Mouse (Mus musculus) erythroblast, embryonic 14.5 days (primary cell): ENCODE results near the gene Rpf2. TPM values are rescaled to one million over a fixed set of nuclear protein-coding genes. Genes with fewer than 3 reads are reported as not detected.

Experiments
- H3K27me3 ChIP-seq: 2 replicates; pipeline ENCODE4 v1.6.1; 2012; ENCODE audit warnings: inconsistent platforms; ENCODE audit not compliant: control insufficient read depth
- H3K36me3 ChIP-seq: 2 replicates; pipeline ENCODE4 v1.6.1; 2012; ENCODE audit warnings: mild to moderate bottlenecking, inconsistent platforms; ENCODE audit not compliant: control insufficient read depth
- H3K4me1 ChIP-seq: 2 replicates; pipeline ENCODE4 v1.6.1; 2012; ENCODE audit warnings: inconsistent platforms; ENCODE audit not compliant: control insufficient read depth
- H3K4me3 ChIP-seq: replicated peaks from 2 replicates; pipeline ENCODE3; 2012; ENCODE audit warnings: moderate library complexity, mild to moderate bottlenecking, inconsistent platforms
- H3K9me3 ChIP-seq: 2 replicates; pipeline ENCODE4 v1.6.1; 2012; ENCODE audit warnings: low read length, inconsistent platforms, mixed read lengths; ENCODE audit not compliant: control insufficient read depth
- GATA1 ChIP-seq: IDR thresholded peaks from 2 replicates; pipeline ENCODE4 v1.6.1; 2012; ENCODE audit warnings: low read length, inconsistent platforms, mixed read lengths
- TAL1 ChIP-seq: IDR thresholded peaks from 3 replicates; pipeline ENCODE4 v1.6.1; 2012; ENCODE audit warnings: low read length, inconsistent platforms, mixed read lengths
- polyA plus RNA-seq: library from polyadenylated mRNA; stranded (reverse); fragments of >175 nt; gene quantifications from 2 replicates; pipeline ENCODE4 v1.2.3, GENCODE M21; 2012

Rpf2 gene
- polyA plus RNA-seq: 0.15 and 0.19 TPM in 2 replicates

DNA sequence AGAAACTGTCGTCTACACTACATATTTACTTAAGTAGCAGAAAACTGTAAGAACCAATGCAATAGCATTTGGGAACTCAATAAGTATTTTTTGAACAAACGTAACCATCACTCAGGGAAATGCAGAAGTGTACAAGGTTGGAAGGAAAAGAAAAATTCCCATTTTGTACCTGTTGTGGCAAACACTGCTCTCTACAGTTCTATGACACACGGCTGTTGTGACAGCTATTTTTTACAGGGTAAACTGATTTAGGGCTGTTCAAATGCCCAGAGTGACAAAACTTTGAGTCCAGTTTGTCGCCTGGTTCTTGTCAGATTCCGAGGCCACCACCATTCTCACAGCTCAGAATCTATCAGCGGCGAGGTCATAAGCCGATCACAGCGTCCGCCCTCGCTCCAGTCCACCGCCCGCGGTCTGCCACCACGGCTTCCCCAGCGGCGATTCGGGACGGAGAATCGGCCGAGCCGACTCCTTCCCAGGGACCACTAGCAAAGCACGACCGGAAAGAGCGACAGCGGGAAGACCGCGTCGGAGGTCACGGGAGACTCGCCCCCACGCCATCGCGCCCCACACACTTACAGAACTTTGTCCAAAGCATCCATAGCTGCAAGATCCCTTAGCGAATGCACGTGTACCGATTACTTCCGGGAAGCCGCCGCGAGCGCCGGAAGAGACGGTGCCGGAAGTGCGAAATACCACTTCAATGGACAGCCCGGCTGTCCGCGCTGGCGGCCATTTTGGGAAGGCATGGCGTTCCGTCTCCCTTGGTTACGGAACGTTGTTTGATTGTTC lies at the start of gene Rpf2:
Gene Rpf2, minus strand, starts transcription at position 663 of the 792 bp plus-strand sequence.
- peak within 1 kb of the TSS; percentile 78 for H3K4me3 ChIP-seq
- H3K4me1 ChIP-seq: peaks cover 44% of the 10 kb centered on the region
- TF ChIP-seq TAL1 (no peak), GATA1 (no peak)
- peaks cover 69% of the 10 kb centered on the region for H3K36me3 ChIP-seq
- H3K9me3 ChIP-seq: no peaks in the 10 kb centered on the region; the same call in none of the 2 replicates
- no peaks in the 10 kb centered on the region for H3K27me3 ChIP-seq

DNA sequence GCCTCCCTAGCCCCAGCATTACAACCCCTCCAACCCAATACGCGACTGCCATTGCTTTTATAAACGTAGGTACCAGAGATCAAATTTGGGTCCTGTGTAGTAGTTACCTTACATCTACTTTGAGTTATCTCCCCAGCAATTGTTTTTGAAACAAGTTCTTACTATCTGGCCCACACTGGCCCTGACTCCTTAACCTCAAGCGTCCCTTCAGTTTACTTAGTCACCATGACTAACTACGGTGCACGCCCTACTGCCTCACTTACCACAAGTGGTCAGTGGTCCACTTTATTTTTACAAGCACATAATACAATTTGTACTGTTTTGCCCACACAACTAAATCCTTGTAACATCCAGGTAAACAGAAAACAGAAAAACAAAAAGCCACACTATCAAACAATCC lies 45.8 kb upstream of the Rpf2 start:
- TF ChIP-seq TAL1: no peak
- no peak for TF ChIP-seq GATA1
- no peaks in the 10 kb centered on the region for H3K9me3 ChIP-seq
- H3K36me3 ChIP-seq: peaks cover 93% of the 10 kb centered on the region
- H3K4me3 ChIP-seq: no peak overlapping the region
- peaks cover 36% of the 10 kb centered on the region for H3K4me1 ChIP-seq
- no peaks in the 10 kb centered on the region for H3K27me3 ChIP-seq

DNA sequence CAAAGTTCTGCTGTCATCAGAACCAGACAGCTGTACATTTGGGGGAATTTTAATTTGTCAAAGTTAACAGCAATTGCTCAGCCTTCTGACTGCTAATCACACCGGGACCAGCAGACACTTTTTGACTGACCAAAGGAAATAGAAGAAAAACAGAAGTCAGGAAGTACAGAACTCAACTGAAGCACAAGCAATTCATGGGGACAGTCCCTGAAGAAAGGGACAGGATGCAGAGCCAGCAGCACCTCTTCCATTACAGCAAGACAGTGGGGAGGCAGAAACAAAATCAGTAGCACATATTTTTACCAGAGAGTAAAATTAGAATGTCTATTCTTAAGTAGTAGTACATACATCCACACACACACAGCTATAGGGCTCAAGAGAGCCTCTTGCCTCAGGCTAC lies 39.9 kb upstream of the Rpf2 start:
- peaks cover 66% of the 10 kb centered on the region for H3K36me3 ChIP-seq
- H3K9me3 ChIP-seq: no peaks in the 10 kb centered on the region
- TF ChIP-seq TAL1 (no peak), GATA1 (no peak)
- H3K4me3 ChIP-seq: no peak overlapping the region
- no peaks in the 10 kb centered on the region for H3K27me3 ChIP-seq
- H3K4me1 ChIP-seq: peaks cover 4% of the 10 kb centered on the region

DNA sequence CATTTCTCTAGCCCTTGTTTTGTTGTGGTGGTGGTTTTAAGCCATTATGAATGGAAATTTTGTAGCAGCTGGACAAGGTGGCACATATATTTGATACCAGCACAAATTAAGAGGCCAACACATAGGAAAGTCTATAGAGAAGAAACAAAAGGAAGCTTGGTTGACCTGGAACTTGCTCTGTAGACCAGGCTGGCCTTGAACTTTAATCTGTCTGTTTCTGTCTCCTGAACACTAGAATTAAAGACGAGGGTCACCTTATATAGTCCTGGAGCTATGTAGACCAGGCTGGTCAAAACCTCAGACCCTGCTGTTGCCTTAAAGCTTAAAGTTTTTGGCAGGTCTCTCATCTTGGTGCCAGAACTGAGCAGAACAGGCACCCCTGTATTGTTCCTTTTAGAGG lies 38.7 kb upstream of the Rpf2 start:
- H3K36me3 ChIP-seq: peaks cover 54% of the 10 kb centered on the region
- H3K4me1 ChIP-seq: peaks cover 10% of the 10 kb centered on the region

DNA sequence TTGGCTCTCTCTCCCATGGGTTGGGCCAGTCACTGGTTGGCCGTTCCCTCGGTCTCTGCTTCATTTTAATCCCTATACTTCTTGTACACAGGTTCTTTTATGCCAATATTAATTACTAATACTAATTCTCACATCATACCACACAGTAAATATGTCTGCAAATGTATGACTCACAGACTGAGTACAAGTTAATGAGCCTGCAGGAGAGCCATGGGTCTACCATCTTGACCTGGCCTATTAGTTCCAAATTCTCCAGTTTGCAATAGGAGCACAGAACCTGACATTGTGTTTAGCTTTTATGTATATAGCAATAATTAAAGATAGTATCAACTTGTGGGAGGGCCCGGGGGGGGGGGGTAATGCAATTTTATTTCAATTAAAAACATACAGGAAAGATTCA lies 38.2 kb upstream of the Rpf2 start:
- Histone ChIP-seq H3K27me3 (no peaks in the 10 kb centered on the region), H3K9me3 (no peaks in the 10 kb centered on the region), H3K4me1 (peaks cover 11% of the 10 kb centered on the region), H3K36me3 (peaks cover 48% of the 10 kb centered on the region), H3K4me3 (no peak overlapping the region)
- no peak for TF ChIP-seq GATA1
- no peak for TF ChIP-seq TAL1

More for the DNA sequence above, 38.7 kb upstream of the Rpf2 start:
- H3K9me3 ChIP-seq: no peaks in the 10 kb centered on the region
- no peaks in the 10 kb centered on the region for H3K27me3 ChIP-seq
- H3K4me3 ChIP-seq: no peak overlapping the region
- TF ChIP-seq GATA1 (no peak), TAL1 (no peak)

DNA sequence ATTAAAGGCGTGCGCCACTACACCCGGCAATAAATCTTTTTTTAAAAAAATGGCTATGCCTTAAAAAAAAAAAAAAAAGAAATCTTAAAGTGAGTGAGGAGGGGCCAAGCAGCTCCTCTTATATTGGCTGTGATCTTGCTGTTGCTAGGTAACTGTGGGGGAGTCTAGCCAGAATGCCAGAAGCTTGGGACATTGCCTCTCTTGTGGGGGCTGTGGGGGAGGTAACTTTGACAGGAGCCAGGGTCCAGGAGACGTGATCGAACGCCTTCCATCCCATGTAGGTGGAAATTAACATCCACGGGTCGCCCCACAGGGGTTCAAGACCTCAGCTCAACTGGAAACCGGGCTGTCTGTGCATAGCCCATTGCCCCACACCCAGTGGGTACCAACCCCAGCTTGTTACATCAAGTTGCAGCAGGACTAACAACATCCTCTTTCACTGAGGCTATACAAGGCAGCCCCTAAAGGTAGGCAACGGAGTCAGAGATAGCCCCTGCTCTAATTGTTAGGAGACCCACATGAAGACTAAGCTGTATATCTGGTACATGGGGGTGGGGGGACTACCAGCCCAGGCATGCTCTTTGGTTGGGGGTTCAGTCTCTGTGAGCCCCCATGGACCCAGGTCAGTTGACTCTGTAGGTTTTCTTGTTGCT lies 37.5 kb upstream of the Rpf2 start:
- no peaks in the 10 kb centered on the region for H3K9me3 ChIP-seq
- peaks cover 41% of the 10 kb centered on the region for H3K36me3 ChIP-seq
- no peaks in the 10 kb centered on the region for H3K27me3 ChIP-seq
- no peak for TF ChIP-seq TAL1
- H3K4me3 ChIP-seq: no peak overlapping the region
- H3K4me1 ChIP-seq: peaks cover 18% of the 10 kb centered on the region

DNA sequence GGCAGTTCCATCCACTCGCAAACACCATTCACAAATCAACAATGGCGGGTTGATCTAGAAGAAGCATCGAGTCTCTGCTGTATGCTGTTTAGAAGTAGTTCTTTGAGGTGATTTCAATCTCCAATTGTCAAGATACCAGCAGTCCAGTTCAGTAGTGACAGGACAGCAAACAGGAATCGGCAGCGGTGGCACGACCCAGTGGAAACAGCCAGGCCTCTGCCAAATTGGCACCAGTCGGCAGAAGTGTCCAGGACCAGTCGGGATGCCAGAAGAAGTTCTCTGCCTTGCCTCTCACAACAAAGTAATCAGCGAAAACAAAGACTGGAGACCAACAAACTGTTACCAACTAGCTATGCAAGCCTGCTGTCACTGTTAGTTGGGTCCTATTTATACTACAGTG lies 36.8 kb upstream of the Rpf2 start:
- Histone ChIP-seq H3K4me1 (peaks cover 25% of the 10 kb centered on the region), H3K27me3 (no peaks in the 10 kb centered on the region)

DNA sequence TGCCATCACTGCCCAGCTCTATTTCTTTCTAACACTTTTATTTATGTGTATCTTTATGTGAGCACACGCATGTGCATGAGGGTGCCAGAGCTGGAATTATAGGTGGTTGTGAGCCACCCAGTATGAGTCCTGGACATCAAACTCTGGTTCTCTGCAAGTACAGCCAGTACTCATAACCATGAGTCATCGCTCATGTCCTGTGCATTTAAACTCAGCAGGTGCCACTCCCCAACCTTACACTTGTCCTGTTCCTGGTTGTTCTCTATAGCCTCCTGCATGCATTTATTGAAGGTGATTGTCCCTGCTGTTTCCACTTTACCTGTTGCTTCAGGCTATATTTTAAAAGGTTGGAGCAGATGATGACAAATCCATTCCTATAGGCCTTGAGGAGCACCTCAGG lies 34.7 kb upstream of the Rpf2 start:
- peaks cover 25% of the 10 kb centered on the region for H3K36me3 ChIP-seq
- H3K27me3 ChIP-seq: no peaks in the 10 kb centered on the region
- no peaks in the 10 kb centered on the region for H3K9me3 ChIP-seq
- H3K4me3 ChIP-seq: no peak overlapping the region
- TF ChIP-seq GATA1 (no peak), TAL1 (no peak)
- peaks cover 34% of the 10 kb centered on the region for H3K4me1 ChIP-seq

More for the DNA sequence above, 36.8 kb upstream of the Rpf2 start:
- H3K36me3 ChIP-seq: peaks cover 37% of the 10 kb centered on the region
- no peaks in the 10 kb centered on the region for H3K9me3 ChIP-seq
- H3K4me3 ChIP-seq: no peak overlapping the region
- no peak for TF ChIP-seq TAL1
- no peak for TF ChIP-seq GATA1

DNA sequence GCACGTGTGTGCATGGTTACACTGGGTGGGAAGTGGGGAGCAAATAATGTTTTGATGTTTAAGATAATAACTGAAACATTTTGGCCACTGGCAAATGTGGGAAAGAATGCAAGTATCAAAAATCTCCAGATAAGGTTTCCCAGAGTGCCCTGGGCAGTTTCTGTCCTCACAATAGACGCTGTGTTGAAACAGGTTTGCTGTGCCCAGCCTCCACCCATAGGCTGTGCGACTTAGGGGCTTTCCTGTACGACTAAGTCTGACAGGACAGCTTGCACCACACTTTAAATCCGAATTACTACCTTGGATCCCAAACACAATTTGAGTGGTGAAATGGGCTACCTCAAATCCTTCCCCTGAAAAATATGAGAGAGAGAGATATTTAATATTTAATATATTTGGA lies 31.5 kb upstream of the Rpf2 start:
- Histone ChIP-seq H3K4me1 (peaks cover 65% of the 10 kb centered on the region), H3K27me3 (no peaks in the 10 kb centered on the region), H3K9me3 (no peaks in the 10 kb centered on the region)

More for the DNA sequence above, 31.5 kb upstream of the Rpf2 start:
- Histone ChIP-seq H3K36me3 (no peaks in the 10 kb centered on the region), H3K4me3 (no peak overlapping the region)
- TF ChIP-seq TAL1 (no peak), GATA1 (no peak)
